Mouse (Mus musculus) fibroblast of lung, adult 2 months (primary cell): ENCODE data around the gene Cds2.
"Not testable (repeated sequence)": the region's sequence is repeated elsewhere in the genome, so short reads cannot be mapped to it uniquely, and the experiment has no call there.

Experiments used
- DNase-seq: peaks from one replicate; pipeline ENCODE4 v3.0.0-alpha.2; 2011; ENCODE audit warnings: low read depth

The Cds2 gene

GRCm38 (mm10) chr2:132265196-132265595 is 2.2 kb downstream of the Cds2 start:
- DNase-seq, result no peak

DNA sequence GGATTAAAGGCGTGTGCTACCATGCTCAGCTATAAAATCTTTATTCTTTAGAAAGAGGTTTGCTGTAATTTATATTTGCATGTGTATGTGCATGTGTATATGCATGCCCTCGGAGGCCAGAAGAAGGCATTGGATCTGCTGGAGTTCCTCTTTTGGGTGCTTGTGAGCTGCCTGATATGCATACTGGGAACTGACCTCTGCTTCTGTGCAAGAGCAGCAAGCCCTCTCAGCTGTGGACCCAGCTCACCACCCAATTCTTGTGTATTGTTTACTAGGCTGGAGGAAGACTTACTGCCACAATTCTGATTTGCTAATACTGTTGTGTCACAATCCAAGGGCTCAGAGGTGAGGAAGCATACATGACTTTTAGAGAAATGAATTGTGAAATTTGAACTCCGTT is 3.1 kb downstream of the Cds2 start:
- DNase-seq, result no peak

DNA sequence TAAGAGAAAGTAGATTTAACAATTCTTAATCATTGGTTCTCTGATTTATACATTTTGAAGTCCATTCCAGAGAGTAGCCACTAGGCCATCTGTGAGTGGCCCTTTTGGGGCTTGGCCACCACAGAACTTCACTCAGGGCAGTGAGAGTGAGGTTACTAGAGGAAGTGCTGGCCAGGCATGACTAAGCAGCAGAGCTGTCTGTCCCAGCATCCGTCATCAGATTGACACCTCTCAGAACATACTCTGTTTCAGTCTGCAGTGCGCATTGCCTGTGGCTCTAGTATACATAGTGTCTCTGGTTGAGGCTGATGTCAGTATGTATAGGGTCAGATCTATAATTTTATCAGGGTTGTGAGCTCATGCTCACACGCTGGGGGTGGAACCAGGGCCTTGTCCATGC is 6.3 kb downstream of the Cds2 start:
- DNase-seq, result no peak

DNA sequence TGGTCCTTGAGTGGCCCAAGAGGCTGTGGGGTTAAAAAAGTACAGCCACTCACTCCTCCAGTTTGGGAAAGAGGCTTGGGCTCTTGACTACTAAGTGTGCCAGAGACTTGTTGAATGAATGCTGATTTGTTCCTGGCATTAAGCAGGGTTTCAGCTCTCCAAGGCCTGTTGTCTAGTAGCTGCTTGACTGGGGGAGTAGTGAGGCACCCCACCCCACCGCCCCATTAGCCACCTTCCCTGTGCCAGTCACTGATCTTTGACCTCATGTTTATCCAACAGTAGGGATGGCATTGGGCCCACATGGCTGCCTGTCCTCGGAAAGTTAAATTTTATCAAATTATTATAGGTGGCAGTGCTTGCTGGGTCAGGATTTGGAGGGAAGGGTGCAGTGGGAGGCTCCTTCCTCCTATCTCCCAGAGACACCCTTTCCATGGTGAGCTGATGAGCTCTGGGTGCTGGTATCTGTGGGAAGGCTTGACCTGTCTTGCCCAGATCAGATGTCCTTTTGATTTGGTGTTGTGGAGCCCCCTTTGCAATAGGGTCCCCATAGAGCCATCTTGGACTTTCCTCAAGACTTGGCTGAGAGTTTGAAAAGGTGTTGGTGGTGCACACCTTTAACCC is 7.5 kb downstream of the Cds2 start:
- DNase-seq, result no peak

GRCm38 (mm10) chr2:132272694-132273389 is 9.9 kb downstream of the Cds2 start:
- no peak for DNase-seq

DNA sequence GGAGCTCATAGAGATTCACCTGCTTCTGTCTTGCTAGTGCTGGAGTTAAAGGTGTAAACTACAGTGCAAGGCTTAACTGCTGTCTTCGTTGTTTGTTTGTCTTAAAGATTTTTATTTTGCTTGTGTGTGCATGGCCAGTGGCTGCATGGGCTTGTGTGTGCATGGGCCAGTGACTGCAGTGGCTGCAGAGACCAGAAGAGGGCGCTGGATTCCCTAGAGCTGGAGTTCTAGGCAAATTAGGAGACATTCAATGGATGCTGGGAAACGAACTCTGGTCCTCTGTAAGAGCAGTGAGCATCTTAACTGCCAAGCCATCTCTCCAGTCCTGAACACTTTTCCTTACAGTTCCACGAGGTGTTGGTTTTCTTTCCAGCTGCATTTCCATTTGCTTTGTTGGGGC is 12.6 kb downstream of the Cds2 start:
- no peak for DNase-seq

DNA sequence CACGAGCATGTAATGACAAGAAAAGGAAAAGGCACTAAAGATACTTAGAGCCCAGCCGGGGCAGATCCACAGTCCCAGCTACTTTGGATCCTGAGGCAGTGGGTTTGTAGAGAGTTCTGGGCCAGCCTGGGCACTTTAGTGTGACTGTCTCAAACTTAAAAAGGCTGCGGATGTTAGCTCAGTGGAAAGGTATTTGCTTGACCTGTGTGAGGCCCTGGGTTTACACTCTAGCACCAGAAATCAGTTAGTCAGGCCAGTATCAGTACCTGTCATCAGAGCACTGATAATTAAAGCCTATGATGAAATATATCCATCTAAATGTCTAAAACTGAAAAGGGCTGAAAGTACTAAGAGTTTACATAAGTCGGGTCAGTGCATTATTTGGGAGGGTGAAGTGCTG is 13.3 kb downstream of the Cds2 start:
- no peak for DNase-seq

DNA sequence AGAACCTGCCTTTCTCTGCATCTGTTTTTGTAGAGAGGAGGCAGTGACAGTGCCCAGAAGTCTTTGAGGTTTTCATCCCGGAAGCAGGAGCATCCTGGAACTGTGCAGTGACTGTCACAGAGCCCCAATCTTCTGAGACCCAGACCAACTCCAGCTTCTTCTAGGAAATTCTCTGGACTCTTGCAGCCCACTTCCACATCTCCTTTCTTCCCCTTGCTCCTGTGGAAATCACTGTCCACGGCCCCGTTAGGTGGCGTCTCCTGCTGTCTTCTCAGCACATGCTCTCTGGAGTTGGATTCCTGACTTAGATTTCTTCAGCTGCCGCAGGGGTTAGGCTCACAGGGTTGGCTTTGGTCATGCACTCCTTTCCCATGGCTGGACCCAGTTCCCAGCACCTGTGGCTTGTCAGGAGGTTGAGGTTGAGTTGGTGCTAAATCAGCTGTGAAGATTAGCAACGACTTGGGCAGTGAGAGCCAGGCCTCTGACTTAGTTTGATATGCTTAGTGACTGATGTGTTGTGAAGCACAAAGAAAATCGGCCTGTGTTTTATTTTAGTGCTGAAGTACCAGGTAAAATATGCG is 15.4 kb downstream of the Cds2 start:
- no peak for DNase-seq

DNA sequence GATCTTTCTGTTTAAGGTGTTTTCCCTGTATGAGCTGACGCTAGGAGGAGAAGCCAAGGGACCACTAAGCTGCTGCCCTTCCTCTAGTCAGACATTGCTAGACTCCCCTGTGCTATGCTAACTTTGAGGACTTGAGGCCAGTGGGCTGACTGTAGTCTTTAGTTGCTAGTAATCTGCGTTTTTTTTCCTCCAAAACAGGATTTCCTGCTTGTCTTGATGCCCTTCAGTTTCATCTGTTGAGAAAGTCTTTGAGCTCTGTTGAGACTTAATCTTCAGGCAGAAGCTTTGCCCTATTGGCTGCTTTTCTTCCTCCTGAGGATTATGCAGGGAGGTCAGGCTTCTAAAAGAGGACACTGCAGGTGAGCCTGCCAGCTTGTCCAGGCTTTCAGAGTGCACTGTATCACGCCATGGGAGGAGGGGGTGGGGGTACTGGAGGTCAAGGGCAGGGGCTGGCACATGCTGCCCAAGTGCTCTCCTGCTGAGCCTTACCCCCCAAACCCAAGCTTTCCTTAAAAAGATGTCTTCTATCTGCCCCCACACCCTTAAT is 16.5 kb downstream of the Cds2 start:
- DNase-seq, result no peak

GRCm38 (mm10) chr2:132279978-132280377 is 17.0 kb downstream of the Cds2 start:
- DNase-seq, result no peak

DNA sequence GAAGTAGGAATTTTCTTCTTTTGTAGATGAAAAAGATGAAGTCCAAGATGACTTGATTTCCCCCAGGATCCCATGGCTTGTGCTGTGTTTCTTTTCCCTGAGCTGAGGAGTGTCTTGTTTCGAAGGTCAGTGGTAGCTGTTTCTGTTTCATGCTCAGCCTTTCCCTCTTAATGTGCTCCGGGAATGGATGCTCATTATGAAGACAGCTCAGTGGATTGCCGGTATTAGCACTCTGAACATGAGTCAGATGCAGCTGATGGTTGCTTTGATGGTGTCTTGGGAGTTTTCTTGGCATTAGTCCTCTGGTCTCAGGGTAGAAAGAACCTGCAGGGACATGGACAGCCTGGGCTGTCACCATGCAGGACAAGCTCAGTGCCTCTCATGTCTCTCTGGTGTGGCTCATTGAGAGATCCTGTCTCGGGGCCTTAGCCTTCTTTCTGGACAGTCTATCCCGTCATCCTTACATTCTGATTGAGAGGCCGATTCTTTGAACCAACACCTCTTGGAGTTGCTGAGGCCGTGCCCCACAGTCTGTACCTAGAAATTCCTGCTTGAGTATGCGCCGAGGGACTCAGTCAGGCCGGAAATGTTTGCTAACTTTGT is 17.7 kb downstream of the Cds2 start:
- no peak for DNase-seq

- no peak for DNase-seq
Measured at GRCm38 (mm10) chr2:132281560-132282452, 18.9 kb downstream of the Cds2 start.

- DNase-seq, result no peak
Measured at GRCm38 (mm10) chr2:132282453-132283174, 19.7 kb downstream of the Cds2 start.

GRCm38 (mm10) chr2:132283236-132284070 is 20.5 kb downstream of the Cds2 start:
- DNase-seq, result no peak

GRCm38 (mm10) chr2:132284492-132285139 is 21.7 kb downstream of the Cds2 start:
- DNase-seq, result no peak

- not testable (repeated sequence) for DNase-seq
Measured at GRCm38 (mm10) chr2:132285722-132286121, 22.8 kb downstream of the Cds2 start.

DNA sequence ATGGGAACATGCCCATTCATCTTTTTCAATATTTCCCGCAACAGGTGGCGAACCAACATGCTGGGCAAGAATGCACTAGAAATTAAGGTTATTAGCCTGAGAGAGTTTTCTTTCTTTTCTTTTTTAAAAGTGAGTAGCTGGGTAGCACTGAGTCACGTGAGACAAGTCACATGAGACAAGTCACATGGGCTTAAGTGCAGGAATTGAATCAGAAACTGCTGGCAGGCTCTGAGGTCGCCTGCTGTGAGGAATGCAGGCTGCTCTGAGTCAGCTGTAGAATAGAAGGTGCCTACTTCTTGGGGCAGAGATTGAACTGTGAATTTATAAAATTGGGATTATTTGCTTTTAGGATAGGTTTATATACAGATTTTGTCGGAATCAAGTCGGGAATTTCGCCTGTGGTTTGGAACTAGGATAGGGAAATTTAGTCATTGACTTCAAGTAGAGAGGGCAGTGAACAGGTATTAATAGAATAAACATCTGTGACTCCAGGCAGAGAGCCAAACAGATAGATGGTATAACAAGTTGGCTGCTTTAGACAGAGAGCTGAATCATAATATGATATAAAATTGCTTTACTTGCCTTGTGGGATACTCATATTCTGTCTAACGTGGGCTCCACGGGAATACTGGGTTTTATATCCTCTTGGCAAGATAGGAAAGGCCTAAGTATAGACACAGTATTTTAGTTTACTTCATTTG is 23.6 kb downstream of the Cds2 start:
- peak; percentile 73 for DNase-seq

- not testable (repeated sequence) for DNase-seq
Measured at GRCm38 (mm10) chr2:132289213-132289612, 26.3 kb downstream of the Cds2 start.

DNA sequence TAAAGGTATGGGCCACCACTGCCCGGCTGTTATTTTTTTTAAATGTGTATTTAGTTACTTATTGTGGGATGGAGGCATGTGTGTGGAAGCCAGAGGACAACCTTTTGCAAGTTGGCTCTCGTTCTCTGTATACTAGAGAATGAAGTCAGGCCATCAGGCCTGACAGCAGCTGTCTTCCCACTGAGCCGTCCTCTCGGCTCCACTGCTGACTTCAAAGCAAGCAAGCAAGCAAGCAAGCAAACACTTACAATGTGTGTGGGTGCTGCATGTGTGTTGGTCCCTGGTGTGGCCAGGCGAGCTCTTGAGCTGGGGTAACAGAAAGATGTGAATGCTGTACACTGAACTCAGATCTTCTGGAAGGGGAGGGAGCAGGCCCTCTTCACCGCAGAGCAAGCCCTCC is 27.9 kb downstream of the Cds2 start:
- DNase-seq, result no peak
